Mouse (Mus musculus) ES-E14 (cell line): ENCODE results near the gene 4933406M09Rik. TPM values are rescaled to one million over a fixed set of nuclear protein-coding genes. Genes with fewer than 3 reads are reported as not detected.

Experiments used
- DNase-seq: peaks from one replicate; pipeline ENCODE4 v3.0.0-alpha.2; 2013; ENCODE audit warnings: low read depth, low spot score
- H3K27ac ChIP-seq: 2 replicates; pipeline ENCODE4 v1.5.1; 2012; ENCODE audit warnings: low read depth, mild to moderate bottlenecking, low read length, moderate library complexity, mixed read lengths; ENCODE audit not compliant: poor library complexity, insufficient read depth, severe bottlenecking
- H3K36me3 ChIP-seq: 2 replicates; pipeline ENCODE4 v1.6.1; 2012; ENCODE audit warnings: mild to moderate bottlenecking, low read length, moderate library complexity, mixed read lengths; ENCODE audit not compliant: control insufficient read depth, poor library complexity, insufficient read depth, severe bottlenecking
- H3K4me1 ChIP-seq, 2 experiments: fragments of 150-350 bp in 1 of 2; sonication (generic) in 1 of 2; 2 replicates each; pipeline ENCODE4 v1.6.1; 2012; ENCODE audit warnings: low read length in 2 of 2, mild to moderate bottlenecking in 1 of 2, mixed read lengths in 1 of 2; ENCODE audit not compliant: control insufficient read depth in 2 of 2, insufficient read depth in 2 of 2, poor library complexity in 1 of 2
- H3K4me3 ChIP-seq, 2 experiments: fragments of 150-350 bp in 1 of 2; sonication (generic) in 1 of 2; 2 replicates each; pipeline ENCODE4 v1.5.1; 2012; ENCODE audit warnings: low read length in 2 of 2, low read depth in 1 of 2, mild to moderate bottlenecking in 1 of 2, mixed read lengths in 1 of 2; ENCODE audit not compliant: insufficient read depth in 1 of 2, poor library complexity in 1 of 2, severe bottlenecking in 1 of 2
- H3K9ac ChIP-seq: 2 replicates; pipeline ENCODE4 v1.6.1; 2012; ENCODE audit warnings: low read depth, mild to moderate bottlenecking, low read length, mixed read lengths; ENCODE audit not compliant: poor library complexity, insufficient read depth, severe bottlenecking
- H3K9me3 ChIP-seq: fragments of 150-350 bp; sonication (generic); 2 replicates; pipeline ENCODE4 v1.6.1; 2012; ENCODE audit warnings: low read depth, mild to moderate bottlenecking, low read length; ENCODE audit not compliant: control insufficient read depth, insufficient read depth
- CHD2 ChIP-seq: IDR thresholded peaks from 2 replicates; pipeline ENCODE4 v1.6.1; 2014; ENCODE audit warnings: mild to moderate bottlenecking, low read depth, low read length, inconsistent platforms
- HCFC1 ChIP-seq: IDR thresholded peaks from 2 replicates; pipeline ENCODE4 v1.6.1; 2012; ENCODE audit warnings: low read length, inconsistent platforms, borderline replicate concordance; ENCODE audit not compliant: insufficient read depth
- MAFK ChIP-seq: IDR thresholded peaks from 2 replicates; pipeline ENCODE4 v1.6.1; 2014; ENCODE audit warnings: mild to moderate bottlenecking, low read depth, low read length, inconsistent platforms; ENCODE audit not compliant: insufficient read depth
- ZC3H11A ChIP-seq: IDR thresholded peaks from 2 replicates; pipeline ENCODE4 v1.6.1; 2012; ENCODE audit warnings: low read depth, mild to moderate bottlenecking, inconsistent platforms, low read length, borderline replicate concordance
- ZNF384 ChIP-seq: IDR thresholded peaks from 2 replicates; pipeline ENCODE4 v1.6.1; 2012; ENCODE audit warnings: low read depth, low read length, inconsistent platforms
- in situ Hi-C, 2 experiments: fragments of 600-800 bp; cut with MboI; formaldehyde crosslinking; loops; one replicate each; pipeline ENCODE4 v1.15.1; 2025; ENCODE audit warnings: low sequenced_read_pairs in 2 of 2, inconsistent platforms in 1 of 2; ENCODE audit not compliant: unreplicated experiment in 2 of 2
- total RNA-seq: library from RNA; depleted of rRNA; stranded (reverse); fragments of 300-350 nt; gene quantifications from 2 replicates; pipeline ENCODE4 v1.2.3, GENCODE M21; 2012

Gene 4933406M09Rik
- total RNA-seq, 1 experiment, result 0.22 TPM

DNA sequence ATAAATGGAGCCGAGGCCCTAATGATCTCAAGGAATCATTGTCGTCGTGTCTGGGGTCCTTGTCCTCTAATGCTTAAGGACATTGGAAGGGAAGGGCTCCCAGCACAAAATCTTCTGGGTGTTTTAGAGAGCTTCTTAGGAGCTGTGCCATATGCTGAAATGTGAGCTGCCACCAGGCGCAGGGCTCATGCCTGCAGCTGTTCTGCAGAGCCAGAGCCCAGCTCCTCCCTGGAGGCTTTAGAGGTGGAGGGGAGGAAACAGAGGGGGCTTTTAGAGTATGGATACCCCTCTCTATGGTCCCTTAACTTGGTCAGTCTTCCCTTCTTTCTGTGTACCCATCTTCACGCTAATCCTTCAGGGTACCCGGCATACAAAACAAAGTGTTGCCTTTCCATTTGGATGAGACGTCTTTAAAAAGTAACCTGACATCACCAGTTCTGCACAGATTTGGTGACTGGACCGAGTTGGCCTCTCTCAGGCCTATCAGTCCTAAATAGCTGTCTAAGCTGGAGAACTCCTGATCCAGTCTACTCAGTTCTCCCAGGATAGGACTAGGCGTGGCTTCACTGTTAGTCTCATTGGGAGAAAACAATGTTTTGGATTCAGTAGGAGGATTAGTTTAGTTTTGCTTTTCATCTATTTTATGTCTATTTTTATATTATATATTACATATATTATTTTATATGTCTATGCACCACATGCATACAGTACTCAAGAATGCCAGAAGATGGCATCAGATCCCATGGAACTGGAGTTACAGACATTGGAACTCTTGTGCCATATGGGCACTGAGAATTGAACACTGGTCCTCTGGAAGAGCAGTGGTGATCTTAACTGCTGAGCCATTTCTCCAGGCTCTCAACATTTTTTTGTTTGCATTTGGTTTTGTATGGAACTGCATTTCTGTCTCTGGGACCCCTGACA, 26.2 kb downstream of the 4933406M09Rik start:
- peaks cover 3 to 15% of the 10 kb centered on the region in 2 experiments; a peak in 2 of 4 replicates for H3K4me1 ChIP-seq
- H3K9ac ChIP-seq, result no peak overlapping the region
- no peak overlapping the region for H3K4me3 ChIP-seq
- H3K9me3 ChIP-seq, result no peaks in the 10 kb centered on the region
- no peak for TF ChIP-seq MAFK
- TF ChIP-seq HCFC1, result no peak
- TF ChIP-seq CHD2, result no peak
- no peak for TF ChIP-seq ZNF384
- no peak for TF ChIP-seq ZC3H11A
- no peak for DNase-seq
- in situ Hi-C loops, result no loop called here
- peaks cover 38% of the 10 kb centered on the region for H3K36me3 ChIP-seq
- no peak overlapping the region for H3K27ac ChIP-seq

DNA sequence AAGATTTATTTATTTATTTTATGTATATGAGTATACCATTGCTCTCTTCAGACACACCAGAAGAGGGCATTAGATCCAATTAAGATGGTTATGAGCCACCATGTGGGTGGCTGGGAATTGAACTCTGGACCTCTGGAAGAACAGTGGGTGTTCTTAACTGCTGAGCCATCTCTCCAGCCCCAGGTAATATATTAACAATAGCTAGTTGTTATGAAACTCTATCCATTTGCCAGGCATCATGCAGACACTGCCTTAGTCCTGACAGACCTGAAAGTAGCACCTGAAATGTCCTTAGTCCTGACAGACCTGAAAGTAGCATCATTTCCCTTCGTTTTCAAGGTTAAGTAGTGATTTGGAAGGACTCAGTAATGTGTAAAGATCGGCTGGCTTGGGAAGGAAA, 28.3 kb downstream of the 4933406M09Rik start:
- no peak for TF ChIP-seq ZNF384
- no peak for TF ChIP-seq HCFC1
- TF ChIP-seq CHD2, result no peak
- no peak for TF ChIP-seq MAFK
- TF ChIP-seq ZC3H11A, result no peak
- H3K9ac ChIP-seq, result no peak overlapping the region
- in situ Hi-C loops, result no loop called here
- H3K4me1 ChIP-seq, result peaks cover 6 to 12% of the 10 kb centered on the region in 2 experiments; a peak in 2 of 4 replicates
- H3K27ac ChIP-seq, result no peak overlapping the region; the same call in 1 of the 2 replicates
- DNase-seq, result no peak
- no peaks in the 10 kb centered on the region for H3K9me3 ChIP-seq
- H3K36me3 ChIP-seq, result peaks cover 25% of the 10 kb centered on the region
- H3K4me3 ChIP-seq, result no peak overlapping the region

DNA sequence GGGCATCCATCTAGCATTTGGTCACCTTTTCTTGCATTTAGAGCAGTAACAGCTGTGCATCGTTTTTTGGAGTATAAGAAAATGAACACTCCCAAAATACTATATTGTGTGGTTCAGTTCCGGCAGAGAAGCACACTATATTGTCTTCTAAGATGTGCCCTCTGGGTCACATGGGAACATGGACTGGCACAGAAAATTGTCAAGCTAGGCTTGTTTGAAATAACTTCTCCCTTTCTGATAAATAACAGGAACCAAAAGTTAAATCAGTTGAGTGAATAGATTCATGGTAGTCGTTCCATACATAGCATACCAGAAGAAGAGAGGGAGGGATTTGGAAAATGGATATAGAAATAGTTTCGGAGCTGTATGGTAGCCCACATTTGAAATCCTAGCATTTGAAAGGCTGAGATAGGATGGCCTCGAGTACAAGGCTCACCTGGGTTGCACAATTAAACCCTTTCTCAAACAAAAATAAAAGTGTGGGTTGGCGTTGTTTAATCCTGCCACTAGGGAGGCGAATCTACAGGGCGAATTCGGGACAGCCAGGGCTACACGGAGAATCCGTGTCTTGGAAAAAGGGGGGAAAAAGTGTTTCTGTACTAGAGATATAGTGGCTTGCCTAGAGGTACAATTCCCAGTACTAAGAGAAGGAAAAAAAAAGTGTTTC, 28.9 kb downstream of the 4933406M09Rik start:
- no peak for DNase-seq

DNA sequence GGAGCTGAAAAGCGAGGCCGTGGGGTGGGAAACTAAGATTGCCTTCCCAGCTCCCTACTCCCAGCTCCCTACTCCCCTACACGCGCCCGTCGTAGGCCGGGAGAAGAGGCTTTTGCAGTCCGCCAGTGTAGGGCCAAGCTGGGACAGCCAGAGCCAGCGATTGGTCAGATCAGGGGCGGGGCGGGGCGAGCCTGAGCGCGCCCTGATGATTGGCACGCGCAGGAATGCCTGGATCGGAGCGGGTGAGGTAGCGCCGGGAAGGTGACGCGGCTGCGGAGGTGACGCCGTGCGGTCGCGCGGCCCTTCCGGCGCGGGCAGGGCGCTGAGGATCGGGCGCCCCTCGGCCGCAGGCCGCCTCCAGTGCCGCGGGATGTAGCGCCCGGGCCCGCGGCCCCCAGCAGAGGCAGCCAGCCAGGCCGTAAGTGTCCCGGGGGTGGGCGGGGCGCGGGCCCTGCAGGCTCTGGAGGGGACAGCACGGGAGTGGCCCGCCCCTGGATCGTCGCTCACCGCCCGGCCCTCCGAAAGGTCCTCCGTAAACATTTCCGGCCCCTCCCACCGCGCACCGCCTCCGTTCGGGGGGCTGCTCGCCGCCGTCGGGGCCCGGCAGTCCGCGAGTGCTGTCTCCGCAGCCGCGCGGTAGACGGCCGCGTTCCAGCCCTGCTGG, 29.6 kb downstream of the 4933406M09Rik start, which contains the start of gene Adipor1:
Gene Adipor1 (plus strand): TSS at position 211 of the 664 bp plus-strand sequence.
- in situ Hi-C loops, result no loop called here
- Histone ChIP-seq H3K4me3 (peak within 1 kb of the TSS; percentile 82 to 90), H3K4me1 (peaks cover 13 to 18% of the 10 kb centered on the region in 2 experiments; a peak in 3 of 4 replicates), H3K9ac (peak within 1 kb of the TSS; percentile 86), H3K36me3 (peaks cover 15% of the 10 kb centered on the region), H3K27ac (peak within 1 kb of the TSS; percentile 79), H3K9me3 (no peaks in the 10 kb centered on the region)
- DNase-seq, result peak; percentile 91
- TF ChIP-seq ZNF384 (no peak), ZC3H11A (no peak), HCFC1 (no peak; the same call in 1 of the 2 replicates), MAFK (no peak), CHD2 (no peak)

More for the DNA sequence above, 28.9 kb downstream of the 4933406M09Rik start:
- Histone ChIP-seq H3K4me3 (peak overlapping the region; percentile 52 to 76), H3K27ac (peak overlapping the region; percentile 79; the same call in 1 of the 2 replicates), H3K9ac (peak overlapping the region; percentile 63), H3K9me3 (no peaks in the 10 kb centered on the region), H3K36me3 (peaks cover 20% of the 10 kb centered on the region), H3K4me1 (peaks cover 10 to 16% of the 10 kb centered on the region in 2 experiments; a peak in 2 of 4 replicates)
- no peak; the same call in 1 of the 2 replicates for TF ChIP-seq ZNF384
- TF ChIP-seq HCFC1, result no peak
- no peak for TF ChIP-seq MAFK
- no peak for TF ChIP-seq CHD2
- no peak for TF ChIP-seq ZC3H11A
- in situ Hi-C loops, result no loop called here
